Mouse (Mus musculus) kidney, postnatal 0 days (tissue): ENCODE results near the gene Snw1. TPM values are rescaled to one million over a fixed set of nuclear protein-coding genes. Genes with fewer than 3 reads are reported as not detected.
A peak's percentile ranks its signal among the peaks of the same experiment; 100 is the strongest.

ENCODE experiments used
- ATAC-seq: fragments of 200-750 bp; cut with Nextera tagmentation; replicated peaks from 2 replicates; pipeline ENCODE4 v1.8.0; 2017; ENCODE audit warnings: low read depth, moderate number of reproducible peaks, moderate TSS enrichment, moderate library complexity; ENCODE audit not compliant: low FRiP score
- DNase-seq: peaks from one replicate; pipeline ENCODE4 v3.0.0-alpha.2; 2016; ENCODE audit warnings: low spot score
- H3K27ac ChIP-seq: fragments of 300-500 bp; sonication (generic); 2 replicates; pipeline ENCODE4 v1.5.1; 2014; ENCODE audit warnings: mild to moderate bottlenecking
- H3K27me3 ChIP-seq: fragments of 300-500 bp; sonication (generic); 2 replicates; pipeline ENCODE4 v1.6.1; 2014; ENCODE audit warnings: low read length, mixed read lengths; ENCODE audit not compliant: insufficient read depth
- H3K36me3 ChIP-seq: fragments of 300-500 bp; sonication (generic); 2 replicates; pipeline ENCODE4 v1.6.1; 2014; ENCODE audit warnings: low read length, mixed read lengths; ENCODE audit not compliant: insufficient read depth
- H3K4me1 ChIP-seq: fragments of 300-500 bp; sonication (generic); replicated peaks from 2 replicates; pipeline ENCODE4 v1.6.1; 2014; ENCODE audit warnings: antibody characterized with exemption, low read length, mixed read lengths; ENCODE audit not compliant: insufficient read depth
- H3K4me2 ChIP-seq: fragments of 300-500 bp; sonication (generic); 2 replicates; pipeline ENCODE4 v1.6.1; 2014; ENCODE audit warnings: mild to moderate bottlenecking, low read length, moderate library complexity, mixed read lengths
- H3K4me3 ChIP-seq: fragments of 300-500 bp; sonication (generic); replicated peaks from 2 replicates; pipeline ENCODE4 v1.5.1; 2014; ENCODE audit warnings: low read depth, low read length
- H3K9ac ChIP-seq: fragments of 300-500 bp; sonication (generic); 2 replicates; pipeline ENCODE4 v1.6.1; 2014; ENCODE audit warnings: low read depth, low read length
- H3K9me3 ChIP-seq: fragments of 300-500 bp; sonication (generic); replicated peaks from 2 replicates; pipeline ENCODE4 v1.6.1; 2016; ENCODE audit warnings: low read length, inconsistent platforms, mixed read lengths
- CTCF ChIP-seq: IDR thresholded peaks from 2 replicates; pipeline ENCODE4 v1.5.1; 2016; ENCODE audit warnings: antibody characterized with exemption, low read depth, mild to moderate bottlenecking, moderate library complexity
- WGBS: fragments of 180-500 bp; shearing (Covaris S2); extraction: QIAGEN DNeasy Blood & Tissue Kit; methylation state at CpG from one replicate; pipeline ENCODE4 v1.1.7; 2014; 5-methylcytosine and 5-hydroxymethylcytosine counted together
- microRNA-seq: library from miRNA; unstranded; fragments of <30 nt; microRNA quantifications from one replicate; pipeline ENCODE4, GENCODE M21; 2016
- polyA plus RNA-seq: library from polyadenylated mRNA; unstranded; fragments of >200 nt; fragmentation: Nextera tagmentation; extraction: Ambion mirVana; gene quantifications from 2 replicates; pipeline ENCODE4 v1.2.1, GENCODE M21; 2015

Snw1 gene
- polyA plus RNA-seq, 1 experiment from 2014 or later = 130 TPM

DNA sequence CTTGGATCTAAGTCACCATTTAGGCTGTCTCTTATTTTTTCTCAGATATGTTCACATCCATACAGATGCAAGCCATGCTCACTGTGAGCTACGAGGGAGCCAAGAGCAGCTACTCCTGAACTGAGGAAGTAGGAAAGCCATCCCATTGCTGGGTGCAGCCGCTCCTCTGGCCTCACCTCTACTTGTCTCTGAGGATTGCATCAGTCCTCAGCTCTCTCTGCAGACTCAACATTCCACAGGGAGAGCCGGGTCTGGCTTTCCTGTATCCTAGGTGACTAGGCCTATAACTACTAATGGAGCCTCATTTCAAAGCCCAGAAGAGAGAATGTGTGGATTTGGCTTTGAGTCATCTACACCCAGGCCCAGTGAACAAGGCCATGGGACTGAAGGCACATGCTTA, 66.4 kb downstream of the Snw1 start:
- ATAC-seq (no peak), DNase-seq (no peak)
- 0 out of 2 replicates have a peak, but pooled peaks cover 5% of the 10 kb centered on the region for H3K4me1 ChIP-seq
- no peaks in the 10 kb centered on the region for H3K27me3 ChIP-seq
- no peaks in the 10 kb centered on the region for H3K9me3 ChIP-seq
- no peak for TF ChIP-seq CTCF
- WGBS = 76% methylated on average over 3 of the region's 3 CpGs
- no peak overlapping the region for H3K4me3 ChIP-seq
- H3K4me2 ChIP-seq = no peak overlapping the region
- H3K36me3 ChIP-seq = no peaks in the 10 kb centered on the region
- H3K27ac ChIP-seq = no peak overlapping the region
- H3K9ac ChIP-seq = no peak overlapping the region

DNA sequence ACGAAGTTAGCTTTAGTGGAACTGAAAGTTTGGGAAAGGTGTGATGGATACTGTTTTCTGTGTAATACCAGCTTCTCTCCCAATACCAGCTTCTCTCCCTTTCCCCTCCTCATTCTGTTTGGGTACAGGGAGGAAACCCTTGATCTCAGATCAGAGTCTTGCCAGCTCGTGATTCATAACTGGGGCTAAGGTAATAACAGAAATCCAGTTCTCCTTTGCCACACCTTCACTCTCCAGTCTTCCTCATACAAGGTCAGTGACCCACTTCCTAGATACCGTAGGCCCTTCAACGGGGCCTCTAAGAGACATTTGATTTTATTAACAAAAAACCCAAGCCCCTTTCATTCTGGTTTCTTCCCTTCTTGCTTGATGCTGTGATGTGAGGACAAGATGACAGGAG, 66.9 kb downstream of the Snw1 start:
- WGBS = 83% methylated on average over 4 of the region's 4 CpGs

DNA sequence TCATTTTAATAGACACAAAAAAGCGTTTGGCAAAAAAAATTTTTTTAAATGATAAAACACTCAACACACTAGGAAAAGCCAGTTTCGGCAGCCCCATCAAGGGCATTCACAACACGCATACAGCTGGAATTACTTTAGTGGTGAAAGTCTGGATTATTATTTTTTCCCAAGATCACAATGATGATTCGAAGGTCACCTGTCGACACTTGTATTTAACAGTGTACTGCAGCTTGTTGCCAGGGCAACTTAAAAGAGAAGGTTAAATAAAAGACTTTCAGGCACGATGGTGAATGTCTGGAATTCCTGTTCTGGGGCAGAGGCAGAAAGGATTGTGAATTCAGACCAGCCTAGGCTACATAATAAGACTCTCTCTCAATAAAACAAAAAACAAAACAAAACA, 70.2 kb downstream of the Snw1 start:
- Histone ChIP-seq H3K27me3 (no peaks in the 10 kb centered on the region), H3K36me3 (no peaks in the 10 kb centered on the region), H3K4me1 (no peaks in the 10 kb centered on the region), H3K9me3 (no peaks in the 10 kb centered on the region), H3K4me3 (no peak overlapping the region), H3K27ac (no peak overlapping the region), H3K4me2 (no peak overlapping the region), H3K9ac (no peak overlapping the region)
- no peak for ATAC-seq
- no peak for DNase-seq
- TF ChIP-seq CTCF = no peak
- WGBS = 71% methylated on average over 6 of the region's 6 CpGs

More for the DNA sequence above, 66.9 kb downstream of the Snw1 start:
- ATAC-seq (no peak), DNase-seq (no peak)
- H3K27ac ChIP-seq = no peak overlapping the region
- 0 out of 2 replicates have a peak, but pooled peaks cover 5% of the 10 kb centered on the region for H3K4me1 ChIP-seq
- H3K4me3 ChIP-seq = no peak overlapping the region
- no peak for TF ChIP-seq CTCF
- H3K9me3 ChIP-seq = no peaks in the 10 kb centered on the region
- no peak overlapping the region for H3K9ac ChIP-seq
- no peaks in the 10 kb centered on the region for H3K36me3 ChIP-seq
- no peaks in the 10 kb centered on the region for H3K27me3 ChIP-seq
- no peak overlapping the region for H3K4me2 ChIP-seq

DNA sequence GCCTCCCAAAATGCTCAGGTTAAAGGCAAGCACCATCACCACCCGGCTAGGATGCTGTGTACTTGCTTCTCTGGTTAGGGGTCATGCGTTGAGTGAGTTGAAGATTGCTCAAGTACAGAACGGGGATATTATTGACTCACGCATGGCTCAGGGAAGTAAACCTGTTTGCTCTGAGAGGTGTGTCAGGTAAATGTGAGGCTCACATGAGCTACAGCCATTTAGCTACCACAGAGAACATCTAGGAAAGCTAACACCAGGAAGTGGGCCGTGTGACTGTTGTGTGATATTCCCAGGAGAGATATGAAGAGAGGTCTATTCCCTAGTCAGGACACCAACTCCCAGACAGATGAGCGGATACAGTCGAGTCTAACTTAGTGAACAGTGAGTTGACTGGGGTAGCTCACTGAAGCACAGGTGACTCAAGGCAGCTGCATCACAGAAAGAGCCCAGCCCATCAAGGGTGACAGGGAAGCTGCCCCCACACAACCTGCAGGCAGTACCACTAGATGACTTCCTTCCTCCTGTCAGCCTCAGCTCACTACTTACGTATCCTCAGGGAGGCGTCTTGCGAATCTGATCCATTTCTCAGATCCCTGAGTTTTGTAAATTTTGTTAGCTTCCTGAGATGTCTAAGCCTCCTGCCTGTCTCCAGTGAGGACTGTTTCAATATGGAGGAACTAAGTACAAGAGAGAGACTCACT, 72.8 kb downstream of the Snw1 start:
- Histone ChIP-seq H3K27me3 (no peaks in the 10 kb centered on the region), H3K36me3 (no peaks in the 10 kb centered on the region), H3K9ac (no peak overlapping the region), H3K4me2 (no peak overlapping the region), H3K4me1 (no peaks in the 10 kb centered on the region), H3K9me3 (no peaks in the 10 kb centered on the region), H3K27ac (no peak overlapping the region), H3K4me3 (no peak overlapping the region)
- TF ChIP-seq CTCF = no peak
- DNase-seq = no peak
- WGBS = 81% methylated on average over 10 of the region's 10 CpGs
- no peak for ATAC-seq

Small RNAs within 50 kb of the gene (microRNA-seq; reads per million reads assigned to microRNA genes)
- 51.3 reads per million, percentile 45 among the genes with 10 or more reads in this experiment for gene Mir3068

Other genes starting within 250 kb of the Snw1 start
- 0.17 TPM in 1 of 2 replicates, not detected in the other for gene Noxred1, start 233.5 kb downstream of the Snw1 start, polyA plus RNA-seq
- 38.1 and 44.1 TPM in 2 replicates for gene Vipas39, start 206.0 kb downstream of the Snw1 start, polyA plus RNA-seq
- 149 and 157 TPM in 2 replicates for gene Ahsa1, start 205.8 kb downstream of the Snw1 start, polyA plus RNA-seq
- 0.39 and 0.46 TPM in 2 replicates for gene Ism2, start 172.6 kb downstream of the Snw1 start, polyA plus RNA-seq
- gene Sptlc2, start 83.9 kb downstream of the Snw1 start, polyA plus RNA-seq = 131 and 134 TPM in 2 replicates
- gene Slirp, start 28.4 kb downstream of the Snw1 start, polyA plus RNA-seq = 289 and 348 TPM in 2 replicates
- 24.1 and 27.7 TPM in 2 replicates for gene Alkbh1, start 28.3 kb downstream of the Snw1 start, polyA plus RNA-seq
- not detected in 2 replicates for gene Gm5788, start 22.4 kb upstream of the Snw1 start, polyA plus RNA-seq
- not detected in 2 replicates for gene Gm8300, start 42.0 kb upstream of the Snw1 start, polyA plus RNA-seq
- gene Oog1, start 130.4 kb upstream of the Snw1 start, polyA plus RNA-seq = not detected in 2 replicates
- gene Gm4027, start 146.6 kb upstream of the Snw1 start, polyA plus RNA-seq = not detected in 2 replicates
- not detected in 2 replicates for gene Gm16381, start 172.3 kb upstream of the Snw1 start, polyA plus RNA-seq